Mouse (Mus musculus) liver, postnatal 0 days (tissue): Measurements from ENCODE around the gene Hat1. TPM values are rescaled to one million over a fixed set of nuclear protein-coding genes. Genes with fewer than 3 reads are reported as not detected.

Source experiments
- ATAC-seq: fragments of 200-750 bp; cut with Nextera tagmentation; 2 replicates; pipeline ENCODE4 v1.8.0; 2017; ENCODE audit warnings: mild to moderate bottlenecking, moderate library complexity
- DNase-seq: peaks from one replicate; pipeline ENCODE4 v3.0.0-alpha.2; 2016
- H3K27ac ChIP-seq: fragments of 300-500 bp; sonication (generic); 2 replicates; pipeline ENCODE4 v1.5.1; 2014; ENCODE audit warnings: antibody characterized with exemption, moderate library complexity, mild to moderate bottlenecking, low read depth
- H3K27me3 ChIP-seq: fragments of 300-500 bp; sonication (generic); 2 replicates; pipeline ENCODE4 v1.6.1; 2014; ENCODE audit warnings: low read length, control low read depth, mixed read lengths; ENCODE audit not compliant: insufficient read depth
- H3K36me3 ChIP-seq: fragments of 300-500 bp; sonication (generic); replicated peaks from 2 replicates; pipeline ENCODE4 v1.6.1; 2014; ENCODE audit warnings: mild to moderate bottlenecking, control low read depth, low read length, moderate library complexity, mixed read lengths; ENCODE audit not compliant: insufficient read depth
- H3K4me1 ChIP-seq: fragments of 300-500 bp; sonication (generic); 2 replicates; pipeline ENCODE4 v1.6.1; 2014; ENCODE audit warnings: antibody characterized with exemption, mild to moderate bottlenecking, control low read depth; ENCODE audit not compliant: insufficient read depth
- H3K4me2 ChIP-seq: fragments of 300-500 bp; sonication (generic); 2 replicates; pipeline ENCODE4 v1.6.1; 2014; ENCODE audit warnings: low read depth, mild to moderate bottlenecking, low read length, moderate library complexity, mixed read lengths
- H3K4me3 ChIP-seq: fragments of 300-500 bp; sonication (generic); 2 replicates; pipeline ENCODE4 v1.5.1; 2014; ENCODE audit warnings: low read depth, low read length
- H3K9ac ChIP-seq: fragments of 300-500 bp; sonication (generic); replicated peaks from 2 replicates; pipeline ENCODE4 v1.6.1; 2014; ENCODE audit warnings: mild to moderate bottlenecking, moderate library complexity
- H3K9me3 ChIP-seq: fragments of 300-500 bp; sonication (generic); 2 replicates; pipeline ENCODE4 v1.6.1; 2016; ENCODE audit warnings: mild to moderate bottlenecking, control low read depth, low read length, mixed read lengths
- CTCF ChIP-seq: sonication (generic); IDR thresholded peaks from 2 replicates; pipeline ENCODE4 v1.5.1; 2016; ENCODE audit warnings: antibody characterized with exemption, low read depth
- EP300 ChIP-seq: IDR thresholded peaks from 2 replicates; pipeline ENCODE4 v1.6.1; 2016; ENCODE audit warnings: antibody characterized with exemption, low read depth, mild to moderate bottlenecking
- WGBS: fragments of 180-500 bp; shearing (Covaris S2); extraction: QIAGEN DNeasy Blood & Tissue Kit; methylation state at CpG from one replicate; pipeline ENCODE4 v1.1.7; 2014; ENCODE audit not compliant: insufficient replicate concordance; 5-methylcytosine and 5-hydroxymethylcytosine counted together
- polyA plus RNA-seq: library from polyadenylated mRNA; unstranded; fragments of >200 nt; fragmentation: Nextera tagmentation; extraction: Ambion mirVana; gene quantifications from 2 replicates; pipeline ENCODE4 v1.2.1, GENCODE M21; 2015

Gene Hat1
- polyA plus RNA-seq, 1 experiment from 2014 or later, result 53.6 TPM

- DNase-seq, result no peak
- H3K36me3 ChIP-seq, result no peaks in the 10 kb centered on the region
- H3K9ac ChIP-seq, result no peak overlapping the region
- no peak for TF ChIP-seq CTCF
- no peak for TF ChIP-seq EP300
- no peak overlapping the region for H3K4me3 ChIP-seq
- 89% methylated on average over 4 of the region's 4 CpGs for WGBS
- H3K4me2 ChIP-seq, result no peak overlapping the region
- no peak overlapping the region for H3K27ac ChIP-seq
- no peak for ATAC-seq
- 0 out of 2 replicates have a peak, but pooled peaks cover 2% of the 10 kb centered on the region for H3K4me1 ChIP-seq
- H3K9me3 ChIP-seq, result 0 out of 2 replicates have a peak, but pooled peaks cover 7% of the 10 kb centered on the region
- H3K27me3 ChIP-seq, result no peaks in the 10 kb centered on the region
These were observed 87.0 kb downstream of the Hat1 start for GRCm38 (mm10) chr2:71475760-71476159.

- H3K4me2 ChIP-seq, result no peak overlapping the region
- H3K36me3 ChIP-seq, result no peaks in the 10 kb centered on the region
- no peak overlapping the region for H3K4me3 ChIP-seq
- H3K27ac ChIP-seq, result no peak overlapping the region
- 0 out of 2 replicates have a peak, but pooled peaks cover 2% of the 10 kb centered on the region for H3K4me1 ChIP-seq
- ATAC-seq, result no peak
- no peak overlapping the region for H3K9ac ChIP-seq
- H3K9me3 ChIP-seq, result 0 out of 2 replicates have a peak, but pooled peaks cover 7% of the 10 kb centered on the region
- H3K27me3 ChIP-seq, result no peaks in the 10 kb centered on the region
- DNase-seq, result no peak
- TF ChIP-seq CTCF (peak; percentile 49), EP300 (no peak)
These were observed 89.0 kb downstream of the Hat1 start for GRCm38 (mm10) chr2:71477787-71478186.

- WGBS, result 76% methylated on average over 7 of the region's 7 CpGs
- no peaks in the 10 kb centered on the region for H3K27me3 ChIP-seq
- ATAC-seq (no peak), DNase-seq (no peak)
- H3K27ac ChIP-seq, result no peak overlapping the region
- no peaks in the 10 kb centered on the region for H3K36me3 ChIP-seq
- H3K4me3 ChIP-seq, result no peak overlapping the region
- H3K9me3 ChIP-seq, result 0 out of 2 replicates have a peak, but pooled peaks cover 7% of the 10 kb centered on the region
- H3K9ac ChIP-seq, result no peak overlapping the region
- no peaks in the 10 kb centered on the region for H3K4me1 ChIP-seq
- H3K4me2 ChIP-seq, result no peak overlapping the region
- TF ChIP-seq EP300 (no peak), CTCF (no peak)
These were observed 91.2 kb downstream of the Hat1 start for GRCm38 (mm10) chr2:71479917-71480316.

- Histone ChIP-seq H3K4me1 (no peaks in the 10 kb centered on the region), H3K4me2 (no peak overlapping the region), H3K4me3 (no peak overlapping the region), H3K27me3 (no peaks in the 10 kb centered on the region), H3K27ac (no peak overlapping the region), H3K36me3 (no peaks in the 10 kb centered on the region), H3K9me3 (0 out of 2 replicates have a peak, but pooled peaks cover 7% of the 10 kb centered on the region), H3K9ac (no peak overlapping the region)
- DNase-seq, result no peak
- ATAC-seq, result no peak
- TF ChIP-seq EP300, result no peak
- TF ChIP-seq CTCF, result no peak
- 35% methylated on average over 6 of the region's 6 CpGs for WGBS
These were observed 93.1 kb downstream of the Hat1 start for GRCm38 (mm10) chr2:71481825-71482224.

- H3K4me2 ChIP-seq, result no peak overlapping the region
- 79% methylated on average over 10 of the region's 10 CpGs for WGBS
- no peak for ATAC-seq
- no peak overlapping the region for H3K4me3 ChIP-seq
- no peak overlapping the region for H3K9ac ChIP-seq
- no peaks in the 10 kb centered on the region for H3K36me3 ChIP-seq
- TF ChIP-seq EP300 (no peak), CTCF (no peak)
- no peaks in the 10 kb centered on the region for H3K27me3 ChIP-seq
- no peaks in the 10 kb centered on the region for H3K9me3 ChIP-seq
- H3K4me1 ChIP-seq, result no peaks in the 10 kb centered on the region
- DNase-seq, result no peak
- no peak overlapping the region for H3K27ac ChIP-seq
These were observed 94.4 kb downstream of the Hat1 start for GRCm38 (mm10) chr2:71483046-71483716.

GRCm38 (mm10) chr2:71483717-71484066 lies 94.9 kb downstream of the Hat1 start:
- H3K4me3 ChIP-seq, result no peak overlapping the region
- 71% methylated on average over 5 of the region's 5 CpGs for WGBS
- no peak for DNase-seq
- H3K27ac ChIP-seq, result no peak overlapping the region
- H3K9ac ChIP-seq, result no peak overlapping the region
- TF ChIP-seq EP300 (no peak), CTCF (no peak)
- no peaks in the 10 kb centered on the region for H3K4me1 ChIP-seq
- no peak overlapping the region for H3K4me2 ChIP-seq
- no peak for ATAC-seq
- H3K9me3 ChIP-seq, result no peaks in the 10 kb centered on the region
- no peaks in the 10 kb centered on the region for H3K36me3 ChIP-seq
- H3K27me3 ChIP-seq, result no peaks in the 10 kb centered on the region

Other genes with a start within 250 kb of the Hat1 start
- gene Dync1i2, start 177.3 kb upstream of the Hat1 start, polyA plus RNA-seq, result 20.9 and 21.5 TPM in 2 replicates
- gene Slc25a12, start 21.2 kb upstream of the Hat1 start, polyA plus RNA-seq, result 20.5 and 21.0 TPM in 2 replicates
- gene Metap1d, start 64.3 kb downstream of the Hat1 start, polyA plus RNA-seq, result 21.1 and 21.7 TPM in 2 replicates
- gene Dlx1, start 139.2 kb downstream of the Hat1 start, polyA plus RNA-seq, result 0.06 and 0.09 TPM in 2 replicates
- gene Dlx2, start 157.8 kb downstream of the Hat1 start, polyA plus RNA-seq, result not detected in 2 replicates